Mouse (Mus musculus): ENCODE data around the gene Ercc6l2. TPM values are rescaled to one million over a fixed set of nuclear protein-coding genes. Genes with fewer than 3 reads are reported as not detected.
A peak's percentile ranks its signal among the peaks of the same experiment; 100 is the strongest.

The Ercc6l2 gene
- polyA plus RNA-seq, 1 experiment from 2014 or later = 27.1 TPM

- ATAC-seq (replicated peaks; ENCODE audit: low FRiP score) = no peak
- 91% methylated on average over 2 of the region's 2 CpGs for WGBS
- no peak overlapping the region for H3K9ac ChIP-seq (ENCODE audit: low read length)
Measured at GRCm38 (mm10) chr13:63872585-63873282, 57.7 kb downstream of the Ercc6l2 start.

GRCm38 (mm10) chr13:63877138-63877537 is 62.1 kb downstream of the Ercc6l2 start:
- Histone ChIP-seq H3K4me3 (ENCODE audit: low read depth, low read length) (no peak overlapping the region), H3K27me3 (ENCODE audit: control insufficient read depth, insufficient read depth, low read length) (no peaks in the 10 kb centered on the region), H3K9ac (ENCODE audit: low read length) (no peak overlapping the region), H3K36me3 (ENCODE audit: control insufficient read depth, insufficient read depth, low read length) (no peaks in the 10 kb centered on the region), H3K4me2 (ENCODE audit: low read depth, low read length, severe bottlenecking) (no peak overlapping the region), H3K27ac (ENCODE audit: low read depth, low read length) (no peak overlapping the region), H3K4me1 (replicated peaks; ENCODE audit: control insufficient read depth, insufficient read depth, low read length) (peaks cover 4% of the 10 kb centered on the region; the same call in 1 of the 2 replicates), H3K9me3 (ENCODE audit: control insufficient read depth, low read length) (no peaks in the 10 kb centered on the region)
- 90% methylated on average over 6 of the region's 6 CpGs for WGBS
- ATAC-seq (replicated peaks; ENCODE audit: low FRiP score) (no peak), DNase-seq (ENCODE audit: low spot score) (no peak)

More at GRCm38 (mm10) chr13:63872585-63873282, 57.7 kb downstream of the Ercc6l2 start:
- no peaks in the 10 kb centered on the region for H3K27me3 ChIP-seq (ENCODE audit: control insufficient read depth, insufficient read depth, low read length)
- DNase-seq (ENCODE audit: low spot score) = no peak
- H3K27ac ChIP-seq (ENCODE audit: low read depth, low read length) = no peak overlapping the region
- no peaks in the 10 kb centered on the region for H3K36me3 ChIP-seq (ENCODE audit: control insufficient read depth, insufficient read depth, low read length)
- no peaks in the 10 kb centered on the region for H3K9me3 ChIP-seq (ENCODE audit: control insufficient read depth, low read length)
- H3K4me2 ChIP-seq (ENCODE audit: low read depth, low read length, severe bottlenecking) = no peak overlapping the region
- no peak overlapping the region for H3K4me3 ChIP-seq (ENCODE audit: low read depth, low read length)
- no peaks in the 10 kb centered on the region for H3K4me1 ChIP-seq (replicated peaks; ENCODE audit: control insufficient read depth, insufficient read depth, low read length)

DNA sequence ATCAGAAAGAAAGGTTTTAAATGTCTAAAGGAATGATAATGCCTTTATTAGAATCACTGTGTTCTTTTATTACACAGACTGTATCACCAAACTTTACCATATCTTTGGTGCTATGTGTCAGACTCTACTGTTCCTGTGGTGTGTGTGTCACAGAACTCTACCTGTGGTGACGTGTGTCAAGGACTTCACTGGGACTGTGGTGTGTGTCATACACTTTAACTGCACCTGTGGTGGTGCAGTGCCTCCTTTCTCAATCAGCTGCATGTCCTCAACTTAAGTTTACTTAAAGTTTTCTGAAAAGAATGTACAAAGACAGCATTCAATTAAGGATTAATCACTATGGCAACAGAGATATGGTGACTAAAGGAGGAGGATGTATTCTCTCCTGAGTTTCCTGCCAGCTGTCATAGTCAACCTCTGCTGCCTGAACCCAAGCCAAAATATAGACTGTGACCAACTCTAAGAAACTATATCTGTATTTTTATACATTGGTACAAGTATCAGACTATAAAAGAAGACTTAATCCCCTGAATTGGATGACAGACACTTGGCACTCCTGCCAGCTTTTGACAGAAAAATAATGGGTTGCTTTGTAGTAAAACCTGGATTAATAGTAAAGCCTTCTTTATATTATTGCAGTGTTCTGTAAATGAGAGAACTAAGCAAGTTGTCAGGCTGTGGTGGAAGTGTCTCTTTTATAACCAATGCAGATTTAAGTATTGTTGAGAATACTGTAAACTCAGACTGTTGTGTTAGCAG is 64.2 kb downstream of the Ercc6l2 start:
- H3K9ac ChIP-seq (ENCODE audit: low read length) = no peak overlapping the region

GRCm38 (mm10) chr13:63879864-63880141 is 64.8 kb downstream of the Ercc6l2 start:
- Histone ChIP-seq H3K9ac (ENCODE audit: low read length) (no peak overlapping the region), H3K27me3 (ENCODE audit: control insufficient read depth, insufficient read depth, low read length) (no peaks in the 10 kb centered on the region), H3K4me3 (ENCODE audit: low read depth, low read length) (no peak overlapping the region), H3K4me2 (ENCODE audit: low read depth, low read length, severe bottlenecking) (no peak overlapping the region), H3K36me3 (ENCODE audit: control insufficient read depth, insufficient read depth, low read length) (no peaks in the 10 kb centered on the region), H3K9me3 (ENCODE audit: control insufficient read depth, low read length) (no peaks in the 10 kb centered on the region), H3K4me1 (replicated peaks; ENCODE audit: control insufficient read depth, insufficient read depth, low read length) (peaks cover 4% of the 10 kb centered on the region; the same call in 1 of the 2 replicates), H3K27ac (ENCODE audit: low read depth, low read length) (no peak overlapping the region)
- ATAC-seq (replicated peaks; ENCODE audit: low FRiP score) = no peak
- WGBS = 74% methylated on average over 4 of the region's 4 CpGs
- DNase-seq (ENCODE audit: low spot score) = no peak

More for the DNA sequence above, 64.2 kb downstream of the Ercc6l2 start:
- no peak overlapping the region for H3K4me3 ChIP-seq (ENCODE audit: low read depth, low read length)
- H3K4me1 ChIP-seq (replicated peaks; ENCODE audit: control insufficient read depth, insufficient read depth, low read length) = peaks cover 4% of the 10 kb centered on the region; the same call in 1 of the 2 replicates
- H3K9me3 ChIP-seq (ENCODE audit: control insufficient read depth, low read length) = no peaks in the 10 kb centered on the region
- H3K27me3 ChIP-seq (ENCODE audit: control insufficient read depth, insufficient read depth, low read length) = no peaks in the 10 kb centered on the region
- 55% methylated on average over 1 of the region's 1 CpGs for WGBS
- peak; percentile 64; the same call in 1 of the 2 replicates for ATAC-seq (replicated peaks; ENCODE audit: low FRiP score)
- no peak overlapping the region for H3K27ac ChIP-seq (ENCODE audit: low read depth, low read length)
- H3K36me3 ChIP-seq (ENCODE audit: control insufficient read depth, insufficient read depth, low read length) = no peaks in the 10 kb centered on the region
- H3K4me2 ChIP-seq (ENCODE audit: low read depth, low read length, severe bottlenecking) = no peak overlapping the region
- DNase-seq (ENCODE audit: low spot score) = no peak

GRCm38 (mm10) chr13:63885532-63885949 is 70.5 kb downstream of the Ercc6l2 start:
- Histone ChIP-seq H3K4me1 (replicated peaks; ENCODE audit: control insufficient read depth, insufficient read depth, low read length) (no peaks in the 10 kb centered on the region), H3K4me2 (ENCODE audit: low read depth, low read length, severe bottlenecking) (no peak overlapping the region), H3K9me3 (ENCODE audit: control insufficient read depth, low read length) (no peaks in the 10 kb centered on the region), H3K27me3 (ENCODE audit: control insufficient read depth, insufficient read depth, low read length) (no peaks in the 10 kb centered on the region), H3K4me3 (ENCODE audit: low read depth, low read length) (no peak overlapping the region), H3K36me3 (ENCODE audit: control insufficient read depth, insufficient read depth, low read length) (peaks cover 2% of the 10 kb centered on the region; the same call in 1 of the 2 replicates), H3K9ac (ENCODE audit: low read length) (no peak overlapping the region), H3K27ac (ENCODE audit: low read depth, low read length) (no peak overlapping the region)
- ATAC-seq (replicated peaks; ENCODE audit: low FRiP score) (no peak), DNase-seq (ENCODE audit: low spot score) (no peak)
- 78% methylated on average over 3 of the region's 3 CpGs for WGBS

DNA sequence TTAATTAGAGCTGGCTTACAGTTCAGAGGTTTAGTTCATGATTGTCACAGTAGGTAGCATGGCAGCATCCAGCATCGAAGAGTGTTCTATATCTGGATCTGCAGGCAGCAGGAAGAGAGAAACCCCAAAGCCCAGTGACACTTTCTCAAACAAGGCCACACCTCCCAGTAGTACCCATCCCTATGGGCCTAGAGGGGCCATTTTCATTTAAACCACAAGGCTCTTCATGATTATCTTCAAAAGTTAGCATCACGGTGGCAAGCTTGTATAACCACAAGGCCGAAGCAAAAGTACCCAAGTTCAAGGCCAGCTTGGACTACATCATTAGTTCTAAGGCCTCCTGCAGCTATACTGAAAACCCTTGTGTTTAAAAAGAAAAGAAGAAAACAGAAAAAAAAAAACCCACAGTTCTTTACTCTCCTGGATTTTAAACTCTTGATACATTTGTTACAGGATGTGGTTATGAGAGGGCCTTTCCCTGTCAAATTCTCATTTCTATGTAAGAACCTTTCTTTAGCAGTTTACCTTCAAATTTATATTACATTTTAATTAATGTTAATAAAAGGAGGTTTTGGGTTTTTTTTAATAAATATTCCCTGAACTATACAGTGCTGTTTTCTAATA is 71.5 kb downstream of the Ercc6l2 start:
- Histone ChIP-seq H3K36me3 (ENCODE audit: control insufficient read depth, insufficient read depth, low read length) (peaks cover 2% of the 10 kb centered on the region; the same call in 1 of the 2 replicates), H3K4me2 (ENCODE audit: low read depth, low read length, severe bottlenecking) (no peak overlapping the region), H3K27me3 (ENCODE audit: control insufficient read depth, insufficient read depth, low read length) (no peaks in the 10 kb centered on the region), H3K27ac (ENCODE audit: low read depth, low read length) (no peak overlapping the region), H3K4me1 (replicated peaks; ENCODE audit: control insufficient read depth, insufficient read depth, low read length) (no peaks in the 10 kb centered on the region), H3K4me3 (ENCODE audit: low read depth, low read length) (no peak overlapping the region), H3K9me3 (ENCODE audit: control insufficient read depth, low read length) (no peaks in the 10 kb centered on the region), H3K9ac (ENCODE audit: low read length) (no peak overlapping the region)
- DNase-seq (ENCODE audit: low spot score) (no peak), ATAC-seq (replicated peaks; ENCODE audit: low FRiP score) (no peak)
- 94% methylated on average over 3 of the region's 3 CpGs for WGBS

- ATAC-seq (replicated peaks; ENCODE audit: low FRiP score) = 0 out of 2 replicates have a peak, but pooled peaks have one; percentile 15
- Histone ChIP-seq H3K4me3 (ENCODE audit: low read depth, low read length) (peak overlapping the region; percentile 16; the same call in 1 of the 2 replicates), H3K9me3 (ENCODE audit: control insufficient read depth, low read length) (no peaks in the 10 kb centered on the region), H3K9ac (ENCODE audit: low read length) (no peak overlapping the region; the same call in 1 of the 2 replicates), H3K27ac (ENCODE audit: low read depth, low read length) (no peak overlapping the region), H3K27me3 (ENCODE audit: control insufficient read depth, insufficient read depth, low read length) (peaks cover 6% of the 10 kb centered on the region), H3K36me3 (ENCODE audit: control insufficient read depth, insufficient read depth, low read length) (no peaks in the 10 kb centered on the region), H3K4me2 (ENCODE audit: low read depth, low read length, severe bottlenecking) (peak overlapping the region; percentile 49), H3K4me1 (replicated peaks; ENCODE audit: control insufficient read depth, insufficient read depth, low read length) (peaks cover 8% of the 10 kb centered on the region)
- WGBS = 14% methylated on average over 12 of the region's 12 CpGs
- DNase-seq (ENCODE audit: low spot score) = no peak
Measured at GRCm38 (mm10) chr13:63900679-63901302, 85.8 kb downstream of the Ercc6l2 start.

GRCm38 (mm10) chr13:63901303-63901713 is 86.3 kb downstream of the Ercc6l2 start:
- H3K27me3 ChIP-seq (ENCODE audit: control insufficient read depth, insufficient read depth, low read length) = peaks cover 6% of the 10 kb centered on the region
- H3K9me3 ChIP-seq (ENCODE audit: control insufficient read depth, low read length) = no peaks in the 10 kb centered on the region
- peak overlapping the region; percentile 18; the same call in 1 of the 2 replicates for H3K9ac ChIP-seq (ENCODE audit: low read length)
- ATAC-seq (replicated peaks; ENCODE audit: low FRiP score) (peak; percentile 80), DNase-seq (ENCODE audit: low spot score) (peak; percentile 81)
- H3K4me2 ChIP-seq (ENCODE audit: low read depth, low read length, severe bottlenecking) = peak overlapping the region; percentile 49
- H3K36me3 ChIP-seq (ENCODE audit: control insufficient read depth, insufficient read depth, low read length) = no peaks in the 10 kb centered on the region
- H3K27ac ChIP-seq (ENCODE audit: low read depth, low read length) = no peak overlapping the region
- peak overlapping the region; percentile 16 for H3K4me3 ChIP-seq (ENCODE audit: low read depth, low read length)
- 1% methylated on average over 17 of the region's 17 CpGs for WGBS
- H3K4me1 ChIP-seq (replicated peaks; ENCODE audit: control insufficient read depth, insufficient read depth, low read length) = peaks cover 8% of the 10 kb centered on the region
